Mouse (Mus musculus): Measurements from ENCODE around the gene Olfr1393. TPM values are rescaled to one million over a fixed set of nuclear protein-coding genes. Genes with fewer than 3 reads are reported as not detected.

Gene Olfr1393
- total RNA-seq, 2 experiments from 2014 or later, result 0.11 to 0.33 TPM

DNA sequence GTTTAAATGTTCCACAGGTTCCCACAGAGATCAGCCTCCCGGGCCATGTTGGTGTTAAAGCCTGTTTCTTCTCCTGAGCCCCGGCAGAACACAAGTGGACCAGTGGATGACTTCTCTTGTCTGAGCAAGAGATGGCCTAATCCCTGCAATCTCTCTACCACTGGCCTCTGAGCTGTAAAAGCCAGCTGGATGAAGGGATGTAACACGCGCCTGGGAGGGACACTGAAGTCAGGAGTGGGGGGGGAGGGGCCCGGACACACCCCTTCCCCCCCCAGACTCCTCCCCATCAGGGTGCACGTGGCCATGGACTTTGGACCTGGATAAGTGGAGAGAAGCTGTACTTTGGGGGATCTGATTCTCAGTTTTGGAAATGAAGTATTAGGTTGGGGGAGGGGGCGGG, 32.9 kb upstream of the Olfr1393 start:
- intact Hi-C loops (cut with DNase I), result loop anchor here (5.0 kb wide), 1 partner anchor 388 kb away; no protein-coding TSS in a partner anchor
- Histone ChIP-seq H3K4me3 (peak overlapping the region; percentile 90; the same call in 1 of the 2 replicates), H3K27ac (no peak overlapping the region)
- TF ChIP-seq CTCF (IDR thresholded peaks at IDR 0.05), result no peak
- no peak for DNase-seq (ENCODE audit: extremely low spot score in 1 of 2, low spot score in 2 of 2)

DNA sequence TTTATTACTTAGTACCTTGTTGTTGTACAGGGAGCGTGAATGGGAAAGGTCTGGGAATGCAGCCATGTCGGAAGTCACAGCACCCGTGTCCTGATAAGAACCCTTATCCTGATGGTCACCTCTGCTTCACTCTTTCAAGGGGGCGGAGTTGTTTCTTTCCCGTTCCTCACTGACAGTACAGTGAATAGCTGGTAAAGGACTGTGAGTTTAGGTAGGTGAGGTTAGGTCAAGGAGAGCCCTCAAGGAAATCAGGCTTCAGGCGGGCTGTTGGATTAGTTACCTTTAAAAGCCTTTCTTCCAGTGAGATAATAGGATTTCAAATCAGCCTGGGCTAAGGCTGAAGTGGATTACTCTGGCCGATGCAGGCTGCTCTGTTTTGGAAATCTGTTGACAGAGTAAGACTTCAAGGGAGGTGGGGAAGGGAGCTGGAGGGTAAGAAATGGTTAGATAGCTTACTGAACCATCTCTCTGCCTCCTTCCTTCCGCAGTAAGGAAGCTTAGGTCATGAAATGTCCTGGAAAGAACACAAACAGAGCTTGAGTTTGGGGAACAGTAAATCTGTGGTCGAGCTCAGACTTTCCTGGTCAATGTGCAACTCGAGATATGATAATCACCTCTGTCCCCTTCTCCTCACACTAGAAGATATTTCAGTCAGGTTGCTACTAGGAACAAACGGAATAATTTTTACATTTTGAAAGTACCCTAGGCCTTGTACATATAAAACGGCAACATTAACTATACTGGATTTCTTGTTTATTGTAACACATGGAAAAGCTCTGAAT, 32.3 kb upstream of the Olfr1393 start:
- TF ChIP-seq CTCF (IDR thresholded peaks at IDR 0.05), result no peak
- Histone ChIP-seq H3K27ac (peak overlapping the region; percentile 9; the same call in 1 of the 2 replicates), H3K4me3 (peak overlapping the region; percentile 16; the same call in 1 of the 2 replicates)
- intact Hi-C loops (cut with DNase I), result loop anchor here (5.0 kb wide), 1 partner anchor 389 kb away; no protein-coding TSS in a partner anchor
- DNase-seq (ENCODE audit: extremely low spot score in 1 of 2, low spot score in 2 of 2), result no peak

DNA sequence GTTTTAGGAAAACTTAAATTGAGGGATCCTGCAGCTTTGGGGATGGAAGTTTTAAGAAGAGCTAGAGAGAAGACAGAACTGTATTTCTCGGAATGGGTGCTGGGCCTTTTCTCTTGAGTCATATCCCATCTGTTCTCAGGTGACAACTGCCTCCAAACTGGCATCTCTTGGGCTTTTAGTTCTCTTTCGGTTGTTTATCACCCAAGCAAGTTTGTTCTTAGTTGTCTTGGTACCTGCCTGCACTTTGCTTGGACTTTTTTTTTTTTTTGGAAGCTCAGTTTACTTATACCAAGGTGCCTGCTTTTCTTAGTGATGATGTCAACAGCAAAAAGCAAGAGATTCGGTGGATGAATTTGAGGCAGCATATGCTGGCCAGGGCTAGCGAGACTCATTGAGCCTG, 31.6 kb upstream of the Olfr1393 start:
- Histone ChIP-seq H3K27ac (peak overlapping the region; percentile 34; the same call in 1 of the 2 replicates), H3K4me3 (no peak overlapping the region; the same call in 1 of the 2 replicates)
- no peak for DNase-seq (ENCODE audit: extremely low spot score in 1 of 2, low spot score in 2 of 2)
- no peak for TF ChIP-seq CTCF (IDR thresholded peaks at IDR 0.05)
- intact Hi-C loops (cut with DNase I), result loop anchor here (5.0 kb wide), 1 partner anchor 389 kb away; no protein-coding TSS in a partner anchor

DNA sequence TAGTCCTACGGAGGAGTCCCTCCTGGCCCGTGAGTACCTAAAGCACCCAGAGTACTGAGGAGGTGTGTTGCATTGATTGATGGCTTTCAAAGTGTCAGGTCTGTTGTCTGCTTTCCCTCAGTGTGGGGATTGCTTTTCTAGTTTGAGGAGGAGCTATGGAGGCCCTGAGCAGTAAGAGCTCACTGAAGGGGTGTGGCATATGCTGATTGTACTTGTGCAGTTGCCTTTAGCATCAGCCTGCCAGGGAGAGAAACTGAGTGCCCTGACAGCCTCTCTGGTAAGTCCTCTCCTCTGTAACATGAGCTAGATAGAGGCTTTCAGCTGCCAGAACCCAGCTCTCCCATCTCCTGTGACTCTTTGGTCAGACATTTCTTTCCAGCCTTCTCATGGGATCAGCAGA, 30.8 kb upstream of the Olfr1393 start:
- intact Hi-C loops (cut with DNase I), result loop anchor here (5.0 kb wide), 1 partner anchor 390 kb away; no protein-coding TSS in a partner anchor
- TF ChIP-seq CTCF (IDR thresholded peaks at IDR 0.05), result no peak
- no peak for DNase-seq (ENCODE audit: extremely low spot score in 1 of 2, low spot score in 2 of 2)
- no peak overlapping the region for H3K4me3 ChIP-seq
- peak overlapping the region; percentile 34; the same call in 1 of the 2 replicates for H3K27ac ChIP-seq

DNA sequence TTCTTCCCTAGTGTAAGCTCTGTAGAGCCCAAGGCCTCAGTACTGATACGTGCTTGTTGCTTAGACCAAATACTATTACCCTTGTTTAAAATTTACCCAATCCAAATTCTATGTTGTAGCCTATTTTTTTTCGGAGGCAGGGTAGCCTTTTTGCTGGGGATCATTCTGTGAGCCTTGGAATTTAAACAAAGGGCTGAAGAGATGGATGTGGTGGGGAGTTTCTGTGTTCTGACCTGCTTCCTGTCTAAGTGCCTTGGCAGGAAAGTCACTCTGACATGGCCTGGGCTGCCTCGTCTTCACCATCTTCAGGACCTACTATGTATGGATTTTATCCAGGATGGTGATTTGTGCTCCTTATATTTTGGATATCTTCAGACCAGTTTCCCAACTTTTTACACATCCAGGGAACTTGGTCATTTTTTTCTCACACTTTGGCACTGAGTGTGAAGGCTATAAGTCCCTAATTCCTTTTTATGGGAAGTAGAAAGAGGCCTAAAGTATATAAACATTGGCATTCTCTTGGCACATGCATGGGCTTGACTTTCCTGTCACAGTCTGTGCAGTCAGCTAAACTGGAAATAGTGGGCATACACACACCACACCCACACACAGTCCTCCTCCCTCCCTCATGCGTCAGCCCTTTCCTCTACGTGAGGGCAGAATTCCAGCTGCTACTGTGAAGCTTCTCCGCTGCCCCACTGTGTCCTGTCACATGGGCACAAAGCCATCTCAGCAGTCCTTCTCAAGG, 29.7 kb upstream of the Olfr1393 start:
- TF ChIP-seq CTCF (IDR thresholded peaks at IDR 0.05), result no peak
- DNase-seq (ENCODE audit: extremely low spot score in 1 of 2, low spot score in 2 of 2), result peak in 1 of 2 experiments; percentile 33
- H3K27ac ChIP-seq, result peak overlapping the region; percentile 47; the same call in 1 of the 2 replicates
- no peak overlapping the region for H3K4me3 ChIP-seq
- intact Hi-C loops (cut with DNase I), result loop anchor here (5.0 kb wide), 1 partner anchor 391 kb away; no protein-coding TSS in a partner anchor

DNA sequence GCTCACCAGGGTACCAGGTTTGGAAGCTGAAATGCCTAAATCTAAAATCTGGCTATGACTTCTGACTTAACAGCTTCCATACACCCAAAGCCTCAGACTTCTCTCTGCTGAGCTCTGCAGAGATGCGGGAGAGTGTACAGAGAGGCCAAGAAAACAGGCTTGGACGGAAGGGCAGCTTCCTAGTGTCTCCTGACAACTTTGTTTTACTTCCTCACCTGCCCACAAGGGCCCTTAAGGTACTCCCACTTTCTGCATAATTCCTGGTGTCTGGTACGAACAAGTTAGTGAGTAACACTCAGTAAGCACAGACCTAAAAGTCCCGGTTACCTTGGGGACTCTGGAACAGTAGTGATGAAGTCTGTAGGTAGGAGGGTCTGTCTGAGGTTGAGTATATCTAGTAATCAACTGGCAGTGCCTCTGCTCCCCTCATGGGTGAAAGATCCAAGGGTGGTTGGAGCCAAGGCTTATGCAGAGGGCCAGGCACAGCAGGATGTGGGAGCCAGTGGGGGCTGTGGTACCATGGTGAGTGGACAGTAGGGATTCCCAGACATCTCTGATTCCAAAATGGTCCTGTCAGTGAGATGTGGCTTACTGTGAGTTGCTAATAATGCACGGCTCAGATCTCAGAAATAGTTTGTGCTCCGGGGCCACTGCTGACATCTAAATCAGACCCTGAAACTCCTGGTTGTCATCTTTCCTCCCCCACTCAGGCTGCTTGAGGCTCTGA, 29.0 kb upstream of the Olfr1393 start:
- peak overlapping the region; percentile 47 for H3K27ac ChIP-seq
- TF ChIP-seq CTCF (IDR thresholded peaks at IDR 0.05), result no peak; the same call in 1 of the 2 replicates
- intact Hi-C loops (cut with DNase I), result loop anchor here (5.0 kb wide), 1 partner anchor 392 kb away; no protein-coding TSS in a partner anchor
- H3K4me3 ChIP-seq, result no peak overlapping the region
- no peak for DNase-seq (ENCODE audit: extremely low spot score in 1 of 2, low spot score in 2 of 2)

DNA sequence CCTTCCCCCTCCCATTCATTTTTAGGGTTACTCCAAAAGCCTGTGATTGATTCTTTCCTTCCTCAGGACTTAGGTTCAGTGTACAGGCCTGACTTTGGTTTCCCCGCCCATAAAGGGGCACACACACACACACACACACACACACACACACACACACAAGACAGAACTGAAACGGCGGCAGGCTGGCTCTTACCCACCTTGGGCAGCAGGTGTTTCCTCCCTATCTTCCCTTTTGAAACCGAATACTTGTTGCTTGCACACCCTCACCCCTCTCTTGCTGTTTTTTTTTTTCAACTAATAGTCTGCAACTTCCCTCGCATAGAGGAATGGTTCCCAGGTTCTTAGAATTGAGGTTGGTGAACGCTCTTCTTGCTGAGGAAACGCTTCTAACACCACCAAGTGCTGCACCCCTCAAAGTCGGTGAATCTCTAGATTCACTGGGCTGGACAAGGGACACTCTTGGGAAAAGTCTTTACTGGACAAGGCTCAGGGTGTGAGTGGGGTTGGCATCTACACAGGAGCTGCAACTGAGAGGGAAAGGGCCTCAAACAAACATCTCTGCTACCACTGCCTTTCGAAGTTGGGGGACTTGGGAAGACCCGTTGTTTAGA, 28.2 kb upstream of the Olfr1393 start:
- no peak for DNase-seq (ENCODE audit: extremely low spot score in 1 of 2, low spot score in 2 of 2)
- H3K4me3 ChIP-seq, result peak overlapping the region; percentile 90
- H3K27ac ChIP-seq, result peak overlapping the region; percentile 85
- intact Hi-C loops (cut with DNase I), result loop anchor here (2.0 to 5.0 kb wide), 2 partner anchors 47 to 393 kb away; partner anchors contain the start of gene Zfp62
- TF ChIP-seq CTCF (IDR thresholded peaks at IDR 0.05), result no peak

DNA sequence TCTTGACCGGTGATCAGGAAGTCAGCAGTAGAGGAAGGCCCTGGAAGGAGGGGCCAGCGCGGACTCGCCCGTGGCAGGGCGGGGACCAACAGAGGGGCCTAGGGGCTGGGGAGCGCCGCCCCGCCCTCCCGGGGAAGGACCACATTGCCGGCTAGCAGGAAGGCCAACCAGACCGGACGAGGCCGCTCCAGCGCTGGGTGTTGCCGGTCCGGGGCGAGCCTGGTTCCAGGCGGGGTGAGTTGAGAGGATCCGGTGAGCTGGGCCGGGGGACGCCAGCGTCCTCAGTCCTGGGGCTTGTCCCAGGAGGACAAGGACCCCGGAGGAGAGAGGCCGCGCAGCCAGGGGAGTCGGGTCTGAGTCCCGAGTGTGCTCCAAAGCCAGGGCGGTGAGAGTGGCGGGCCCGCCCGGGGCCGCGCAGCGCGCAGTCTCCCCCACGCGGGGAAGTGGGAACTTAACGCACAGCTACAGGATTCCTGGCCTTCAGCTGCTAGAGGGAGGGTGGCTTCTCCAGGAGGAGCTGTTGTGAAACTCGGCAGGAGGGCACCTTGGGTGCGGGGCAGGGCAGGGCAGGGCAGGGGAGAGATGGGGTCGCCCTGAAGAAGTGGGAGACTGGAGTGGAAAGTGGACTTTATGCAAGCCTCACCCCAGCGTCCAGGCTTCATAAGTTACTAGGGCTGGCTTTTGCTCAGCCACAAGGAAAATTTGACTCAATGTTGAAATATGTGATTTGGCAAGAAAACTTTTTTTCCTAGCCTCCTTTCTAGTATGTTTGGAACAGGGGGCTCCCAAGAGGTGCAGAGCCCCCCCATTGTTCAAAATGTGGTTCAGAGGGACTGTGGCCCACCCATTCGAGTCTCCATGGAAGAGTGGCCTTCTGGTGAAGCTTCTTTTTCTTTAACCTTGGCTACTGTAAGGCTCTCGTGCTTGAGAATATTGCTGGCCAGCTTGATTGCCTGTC, 27.4 kb upstream of the Olfr1393 start:
- DNase-seq (ENCODE audit: extremely low spot score in 1 of 2, low spot score in 2 of 2), result peak; percentile 59 to 74
- peak; percentile 48 for TF ChIP-seq CTCF (IDR thresholded peaks at IDR 0.05)
- intact Hi-C loops (cut with DNase I), result loop anchor here (2.0 kb wide), 1 partner anchor 48 kb away; the partner anchor contains the start of gene Zfp62
- Histone ChIP-seq H3K27ac (peak overlapping the region; percentile 85), H3K4me3 (peak overlapping the region; percentile 90)

DNA sequence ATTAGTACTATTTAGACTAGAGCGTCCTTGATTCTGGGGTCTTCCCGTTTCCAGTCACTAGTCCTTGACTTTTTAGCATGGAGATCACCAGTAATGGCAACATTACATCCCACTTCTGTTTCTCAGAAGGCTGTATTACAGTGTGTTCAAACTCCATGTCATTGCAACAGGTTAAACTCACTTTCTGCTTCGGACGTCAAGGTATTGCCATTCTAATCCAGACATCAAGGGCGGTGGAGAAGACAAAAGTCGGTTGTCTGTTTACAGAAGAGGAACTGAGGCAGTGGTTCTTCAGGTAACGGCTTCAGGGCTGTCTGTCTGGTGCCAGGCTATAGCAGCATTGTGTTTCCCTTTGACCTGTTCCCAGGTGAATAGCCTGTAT, 26.7 kb upstream of the Olfr1393 start:
- Histone ChIP-seq H3K27ac (no peak overlapping the region), H3K4me3 (no peak overlapping the region; the same call in 1 of the 2 replicates)
- no peak for DNase-seq (ENCODE audit: extremely low spot score in 1 of 2, low spot score in 2 of 2)
- TF ChIP-seq CTCF (IDR thresholded peaks at IDR 0.05), result no peak
- intact Hi-C loops (cut with DNase I), result loop anchor here (2.0 kb wide), 1 partner anchor 49 kb away; the partner anchor contains the start of gene Zfp62

DNA sequence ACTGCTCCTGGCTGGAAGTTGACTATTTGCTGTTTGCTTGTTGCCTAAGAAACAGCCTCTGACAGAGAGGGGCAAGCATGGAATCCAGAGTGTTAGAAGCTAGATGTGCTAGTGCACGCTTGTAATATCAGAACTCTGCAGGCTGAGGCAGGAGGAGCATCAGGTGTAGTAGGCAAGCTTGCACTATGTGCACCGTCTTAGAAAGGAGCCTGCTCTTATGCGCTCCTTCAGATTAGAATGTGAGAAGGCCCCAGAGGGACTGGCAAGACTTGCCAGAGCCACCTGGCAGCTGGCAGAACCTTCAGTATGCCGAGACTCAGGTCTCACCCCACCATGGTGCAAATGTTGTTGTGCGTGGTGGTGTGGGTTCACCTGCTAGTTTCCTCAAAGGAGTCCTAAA, 26.1 kb upstream of the Olfr1393 start:
- intact Hi-C loops (cut with DNase I), result no loop called here
- Histone ChIP-seq H3K27ac (no peak overlapping the region), H3K4me3 (no peak overlapping the region)
- DNase-seq (ENCODE audit: extremely low spot score in 1 of 2, low spot score in 2 of 2), result no peak
- TF ChIP-seq CTCF (IDR thresholded peaks at IDR 0.05), result no peak

Data from left cerebral cortex, adult 2 months (tissue).